Mouse (Mus musculus): ENCODE measurements around the gene Tab3. TPM values are rescaled to one million over a fixed set of nuclear protein-coding genes. Genes with fewer than 3 reads are reported as not detected.

Tab3 gene
- 3.7 and 3.9 TPM in 2 replicates for polyA plus RNA-seq (2015; fragmentation: Nextera tagmentation; extraction: Ambion mirVana)

- Histone ChIP-seq H3K4me2 (replicated peaks) (peak within 1 kb of the TSS; percentile 49), H3K36me3 (no peaks in the 10 kb centered on the region), H3K9me3 (replicated peaks) (no peaks in the 10 kb centered on the region), H3K4me3 (replicated peaks) (peak within 1 kb of the TSS; percentile 67), H3K4me1 (no peaks in the 10 kb centered on the region), H3K27ac (replicated peaks) (peak within 1 kb of the TSS; percentile 36; the same call in 1 of the 2 replicates), H3K9ac (peak within 1 kb of the TSS; percentile 74), H3K27me3 (no peaks in the 10 kb centered on the region)
- WGBS: 27% methylated on average over 57 of the region's 64 CpGs
- ATAC-seq (ENCODE audit: insufficient number of reproducible peaks, low FRiP score, low TSS enrichment, low read depth): peak; percentile 97
Measured at GRCm38 (mm10) chrX:85573532-85574181, at the start of gene Tab3. Tab3 (plus strand) TSS chrX:85574022.

- no peak for ATAC-seq (ENCODE audit: insufficient number of reproducible peaks, low FRiP score, low TSS enrichment, low read depth)
- Histone ChIP-seq H3K4me2 (replicated peaks) (no peak overlapping the region), H3K27ac (replicated peaks) (no peak overlapping the region), H3K9ac (no peak overlapping the region), H3K36me3 (no peaks in the 10 kb centered on the region), H3K4me3 (replicated peaks) (no peak overlapping the region), H3K4me1 (no peaks in the 10 kb centered on the region), H3K27me3 (no peaks in the 10 kb centered on the region), H3K9me3 (replicated peaks) (no peaks in the 10 kb centered on the region)
- WGBS: 39% methylated on average over 1 of the region's 1 CpGs
Measured at GRCm38 (mm10) chrX:85525545-85525944, 48.3 kb upstream of the Tab3 start.

- Histone ChIP-seq H3K4me2 (replicated peaks) (no peak overlapping the region), H3K4me1 (no peaks in the 10 kb centered on the region), H3K4me3 (replicated peaks) (no peak overlapping the region), H3K9me3 (replicated peaks) (no peaks in the 10 kb centered on the region), H3K36me3 (no peaks in the 10 kb centered on the region), H3K27ac (replicated peaks) (no peak overlapping the region), H3K9ac (no peak overlapping the region), H3K27me3 (no peaks in the 10 kb centered on the region)
- no peak for ATAC-seq (ENCODE audit: insufficient number of reproducible peaks, low FRiP score, low TSS enrichment, low read depth)
- 66% methylated on average over 5 of the region's 5 CpGs for WGBS
Measured at GRCm38 (mm10) chrX:85526263-85527019, 47.4 kb upstream of the Tab3 start.

GRCm38 (mm10) chrX:85558931-85559330, 14.9 kb upstream of the Tab3 start:
- H3K9me3 ChIP-seq (replicated peaks): no peaks in the 10 kb centered on the region
- H3K9ac ChIP-seq: no peak overlapping the region
- 66% methylated on average over 2 of the region's 2 CpGs for WGBS
- H3K4me1 ChIP-seq: no peaks in the 10 kb centered on the region
- ATAC-seq (ENCODE audit: insufficient number of reproducible peaks, low FRiP score, low TSS enrichment, low read depth): no peak
- H3K27ac ChIP-seq (replicated peaks): no peak overlapping the region
- H3K4me3 ChIP-seq (replicated peaks): no peak overlapping the region
- no peaks in the 10 kb centered on the region for H3K36me3 ChIP-seq
- no peaks in the 10 kb centered on the region for H3K27me3 ChIP-seq
- no peak overlapping the region for H3K4me2 ChIP-seq (replicated peaks)

- H3K36me3 ChIP-seq: no peaks in the 10 kb centered on the region
- no peaks in the 10 kb centered on the region for H3K4me1 ChIP-seq
- H3K27me3 ChIP-seq: no peaks in the 10 kb centered on the region
- 68% methylated on average over 4 of the region's 4 CpGs for WGBS
- H3K27ac ChIP-seq (replicated peaks): no peak overlapping the region
- no peak for ATAC-seq (ENCODE audit: insufficient number of reproducible peaks, low FRiP score, low TSS enrichment, low read depth)
- H3K9ac ChIP-seq: no peak overlapping the region
- no peaks in the 10 kb centered on the region for H3K9me3 ChIP-seq (replicated peaks)
- H3K4me2 ChIP-seq (replicated peaks): no peak overlapping the region
- no peak overlapping the region for H3K4me3 ChIP-seq (replicated peaks)
Measured at GRCm38 (mm10) chrX:85566256-85566655, 7.6 kb upstream of the Tab3 start.

GRCm38 (mm10) chrX:85574182-85574541, 340 bp downstream of the Tab3 start:
- Histone ChIP-seq H3K9me3 (replicated peaks) (no peaks in the 10 kb centered on the region), H3K27ac (replicated peaks) (peak overlapping the region; percentile 36; the same call in 1 of the 2 replicates), H3K4me3 (replicated peaks) (peak overlapping the region; percentile 67), H3K27me3 (no peaks in the 10 kb centered on the region), H3K9ac (peak overlapping the region; percentile 74), H3K4me2 (replicated peaks) (peak overlapping the region; percentile 47), H3K4me1 (no peaks in the 10 kb centered on the region), H3K36me3 (no peaks in the 10 kb centered on the region)
- WGBS: 17% methylated on average over 29 of the region's 34 CpGs
- ATAC-seq (ENCODE audit: insufficient number of reproducible peaks, low FRiP score, low TSS enrichment, low read depth): 0 out of 2 replicates have a peak, but pooled peaks have one; percentile 5

- ATAC-seq (ENCODE audit: insufficient number of reproducible peaks, low FRiP score, low TSS enrichment, low read depth): no peak
- no peaks in the 10 kb centered on the region for H3K27me3 ChIP-seq
- no peak overlapping the region for H3K4me3 ChIP-seq (replicated peaks)
- 60% methylated on average over 6 of the region's 6 CpGs for WGBS
- no peaks in the 10 kb centered on the region for H3K9me3 ChIP-seq (replicated peaks)
- H3K36me3 ChIP-seq: no peaks in the 10 kb centered on the region
- H3K9ac ChIP-seq: no peak overlapping the region
- no peak overlapping the region for H3K27ac ChIP-seq (replicated peaks)
- no peaks in the 10 kb centered on the region for H3K4me1 ChIP-seq
- H3K4me2 ChIP-seq (replicated peaks): no peak overlapping the region
Measured at GRCm38 (mm10) chrX:85576310-85576709, 2.5 kb downstream of the Tab3 start.

- H3K4me2 ChIP-seq (replicated peaks): no peak overlapping the region
- WGBS: 60% methylated on average over 2 of the region's 2 CpGs
- no peak for ATAC-seq (ENCODE audit: insufficient number of reproducible peaks, low FRiP score, low TSS enrichment, low read depth)
- no peaks in the 10 kb centered on the region for H3K27me3 ChIP-seq
- H3K9me3 ChIP-seq (replicated peaks): no peaks in the 10 kb centered on the region
- H3K36me3 ChIP-seq: no peaks in the 10 kb centered on the region
- no peak overlapping the region for H3K4me3 ChIP-seq (replicated peaks)
- H3K4me1 ChIP-seq: no peaks in the 10 kb centered on the region
- no peak overlapping the region for H3K27ac ChIP-seq (replicated peaks)
- H3K9ac ChIP-seq: no peak overlapping the region
Measured at GRCm38 (mm10) chrX:85580768-85581167, 6.9 kb downstream of the Tab3 start.

- H3K4me3 ChIP-seq (replicated peaks): no peak overlapping the region
- no peak overlapping the region for H3K27ac ChIP-seq (replicated peaks)
- 79% methylated on average over 1 of the region's 1 CpGs for WGBS
- ATAC-seq (ENCODE audit: insufficient number of reproducible peaks, low FRiP score, low TSS enrichment, low read depth): no peak
- H3K9ac ChIP-seq: no peak overlapping the region
- H3K36me3 ChIP-seq: no peaks in the 10 kb centered on the region
- no peaks in the 10 kb centered on the region for H3K4me1 ChIP-seq
- no peaks in the 10 kb centered on the region for H3K9me3 ChIP-seq (replicated peaks)
- H3K4me2 ChIP-seq (replicated peaks): no peak overlapping the region
- H3K27me3 ChIP-seq: no peaks in the 10 kb centered on the region
Measured at GRCm38 (mm10) chrX:85582517-85582916, 8.7 kb downstream of the Tab3 start.

- no peak for ATAC-seq (ENCODE audit: insufficient number of reproducible peaks, low FRiP score, low TSS enrichment, low read depth)
- H3K9ac ChIP-seq: no peak overlapping the region
Measured at GRCm38 (mm10) chrX:85585575-85585974, 11.8 kb downstream of the Tab3 start.

GRCm38 (mm10) chrX:85614701-85615100, 40.9 kb downstream of the Tab3 start:
- no peaks in the 10 kb centered on the region for H3K4me1 ChIP-seq
- ATAC-seq (ENCODE audit: insufficient number of reproducible peaks, low FRiP score, low TSS enrichment, low read depth): no peak
- 92% methylated on average over 2 of the region's 2 CpGs for WGBS
- H3K27me3 ChIP-seq: no peaks in the 10 kb centered on the region
- no peak overlapping the region for H3K4me2 ChIP-seq (replicated peaks)
- no peak overlapping the region for H3K4me3 ChIP-seq (replicated peaks)
- H3K9me3 ChIP-seq (replicated peaks): no peaks in the 10 kb centered on the region
- no peak overlapping the region for H3K9ac ChIP-seq
- H3K36me3 ChIP-seq: no peaks in the 10 kb centered on the region
- H3K27ac ChIP-seq (replicated peaks): no peak overlapping the region

More at GRCm38 (mm10) chrX:85585575-85585974, 11.8 kb downstream of the Tab3 start:
- H3K27ac ChIP-seq (replicated peaks): no peak overlapping the region
- no peaks in the 10 kb centered on the region for H3K36me3 ChIP-seq
- no peaks in the 10 kb centered on the region for H3K9me3 ChIP-seq (replicated peaks)
- no peak overlapping the region for H3K4me3 ChIP-seq (replicated peaks)
- H3K4me2 ChIP-seq (replicated peaks): no peak overlapping the region
- no peaks in the 10 kb centered on the region for H3K27me3 ChIP-seq
- H3K4me1 ChIP-seq: no peaks in the 10 kb centered on the region
